Mouse (Mus musculus) intestine, embryonic 14.5 days (tissue): ENCODE data around the gene Clstn1. TPM values are rescaled to one million over a fixed set of nuclear protein-coding genes. Genes with fewer than 3 reads are reported as not detected.

ENCODE experiments used
- ATAC-seq: fragments of 200-750 bp; cut with Nextera tagmentation; replicated peaks from 2 replicates; pipeline ENCODE4 v1.8.0; 2017; ENCODE audit warnings: low read depth, moderate number of reproducible peaks, moderate TSS enrichment, moderate library complexity; ENCODE audit not compliant: low FRiP score, low TSS enrichment
- DNase-seq: peaks from one replicate; pipeline ENCODE4 v3.0.0-alpha.2; 2018; ENCODE audit warnings: low spot score
- H3K27ac ChIP-seq: fragments of 300-500 bp; sonication (generic); 2 replicates; pipeline ENCODE4 v1.5.1; 2014; ENCODE audit warnings: low read depth, mild to moderate bottlenecking, control low read depth
- H3K27me3 ChIP-seq: fragments of 300-500 bp; sonication (generic); replicated peaks from 2 replicates; pipeline ENCODE4 v1.6.1; 2014; ENCODE audit warnings: low read length, control low read depth; ENCODE audit not compliant: control insufficient read depth, insufficient read depth
- H3K36me3 ChIP-seq: fragments of 300-500 bp; sonication (generic); 2 replicates; pipeline ENCODE4 v1.6.1; 2014; ENCODE audit warnings: low read length, control low read depth; ENCODE audit not compliant: control insufficient read depth, insufficient read depth
- H3K4me1 ChIP-seq: fragments of 300-500 bp; sonication (generic); replicated peaks from 2 replicates; pipeline ENCODE4 v1.6.1; 2014; ENCODE audit warnings: low read length, control low read depth, mixed read lengths; ENCODE audit not compliant: control insufficient read depth, insufficient read depth
- H3K4me2 ChIP-seq: fragments of 300-500 bp; sonication (generic); 2 replicates; pipeline ENCODE4 v1.6.1; 2014; ENCODE audit warnings: low read length
- H3K4me3 ChIP-seq: fragments of 300-500 bp; sonication (generic); 2 replicates; pipeline ENCODE4 v1.5.1; 2014; ENCODE audit warnings: low read depth, low read length, control low read depth, mixed read lengths
- H3K9ac ChIP-seq: fragments of 300-500 bp; sonication (generic); 2 replicates; pipeline ENCODE4 v1.6.1; 2014; ENCODE audit warnings: mild to moderate bottlenecking, low read length
- H3K9me3 ChIP-seq: fragments of 300-500 bp; sonication (generic); 2 replicates; pipeline ENCODE4 v1.6.1; 2016; ENCODE audit warnings: low read length, control low read depth; ENCODE audit not compliant: control insufficient read depth
- WGBS: fragments of 180-500 bp; shearing (Covaris S2); extraction: QIAGEN DNeasy Blood & Tissue Kit; methylation state at CpG from one replicate; pipeline ENCODE4 v1.1.7; 2014; 5-methylcytosine and 5-hydroxymethylcytosine counted together
- polyA plus RNA-seq: library from polyadenylated mRNA; unstranded; fragments of >200 nt; fragmentation: Nextera tagmentation; extraction: Ambion mirVana; gene quantifications from 2 replicates; pipeline ENCODE4 v1.2.1, GENCODE M21; 2014

Gene Clstn1
- polyA plus RNA-seq, 1 experiment from 2014 or later = 30.8 TPM

DNA sequence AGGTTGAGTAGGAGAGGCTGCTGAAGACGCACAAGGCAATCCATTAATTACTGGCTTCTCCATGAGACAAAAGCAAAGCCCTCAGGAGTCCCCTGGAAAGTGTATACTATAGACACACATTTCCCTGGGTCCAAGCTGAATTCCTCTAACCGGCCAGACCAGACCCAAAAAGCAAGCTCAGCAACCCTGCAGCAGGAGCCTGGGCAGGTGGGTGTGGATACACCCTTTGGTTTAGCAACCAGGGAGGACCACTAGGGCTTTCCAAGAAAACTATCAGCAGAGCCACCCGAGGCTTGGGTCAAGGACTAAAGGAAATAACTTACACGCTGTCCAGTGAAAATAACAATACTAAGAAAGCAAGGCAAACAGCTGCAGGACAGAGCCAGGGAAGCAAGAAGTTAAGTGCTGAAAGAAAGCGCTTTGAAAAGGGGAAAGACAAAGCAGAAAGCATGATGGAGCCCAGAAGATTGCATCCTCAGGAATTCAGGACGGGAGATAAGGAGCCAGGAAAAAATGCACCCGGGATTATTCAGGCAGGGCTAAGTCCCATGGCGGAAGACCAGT is 88.6 kb downstream of the Clstn1 start:
- Histone ChIP-seq H3K27ac (no peak overlapping the region), H3K4me3 (peak overlapping the region; percentile 53), H3K4me1 (0 out of 2 replicates have a peak, but pooled peaks cover 4% of the 10 kb centered on the region), H3K9ac (peak overlapping the region; percentile 29; the same call in 1 of the 2 replicates), H3K36me3 (no peaks in the 10 kb centered on the region), H3K4me2 (peak overlapping the region; percentile 90), H3K27me3 (peaks cover 22% of the 10 kb centered on the region), H3K9me3 (no peaks in the 10 kb centered on the region)
- ATAC-seq = no peak
- 8% methylated on average over 8 of the region's 8 CpGs for WGBS
- no peak for DNase-seq

DNA sequence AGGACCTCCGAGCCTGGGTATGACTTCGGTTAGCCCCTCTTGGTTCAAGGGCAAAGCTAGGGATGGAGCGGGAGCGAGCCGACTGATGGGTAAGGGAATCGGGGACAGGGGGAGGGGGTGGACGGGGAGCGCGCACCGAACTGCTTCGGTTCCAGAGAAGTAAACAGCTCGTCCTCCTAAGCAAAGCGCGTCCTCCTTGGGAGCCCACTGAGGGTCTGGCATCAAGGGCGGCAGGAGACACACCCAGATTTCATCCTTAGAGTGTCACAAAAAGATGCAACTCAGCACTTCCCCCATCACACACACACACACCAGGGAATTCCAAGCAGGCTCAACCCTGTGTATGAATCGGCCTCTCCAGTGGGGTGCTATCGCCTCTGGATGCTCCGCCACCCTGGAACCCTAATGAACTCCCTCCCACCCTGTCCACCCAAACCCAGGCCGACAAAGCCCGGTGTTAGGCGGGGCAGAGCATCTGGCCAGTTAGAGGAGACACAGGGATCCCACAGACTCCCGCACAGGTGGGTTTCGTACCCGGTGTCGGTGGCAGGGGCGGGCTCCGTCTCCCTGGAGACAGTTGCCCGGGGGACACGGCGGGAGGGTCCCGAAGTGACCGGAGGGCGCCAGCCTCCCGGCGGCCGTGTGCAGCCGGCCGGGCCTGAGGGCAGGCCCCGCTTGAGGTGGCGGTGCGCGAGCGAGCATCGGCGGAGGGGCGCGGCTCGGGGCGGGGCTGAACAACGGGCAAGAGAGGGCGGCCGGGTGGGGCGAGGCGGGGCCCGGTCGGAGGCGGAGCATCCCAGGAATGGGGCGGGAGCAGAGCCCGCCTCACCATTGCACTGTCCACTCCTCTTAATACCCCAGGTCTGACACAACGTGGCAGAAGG is 89.4 kb downstream of the Clstn1 start:
- no peaks in the 10 kb centered on the region for H3K36me3 ChIP-seq
- H3K4me3 ChIP-seq = peak overlapping the region; percentile 53
- peak overlapping the region; percentile 29 for H3K9ac ChIP-seq
- peak; percentile 85 for DNase-seq
- H3K9me3 ChIP-seq = no peaks in the 10 kb centered on the region
- H3K27me3 ChIP-seq = peaks cover 22% of the 10 kb centered on the region
- peak; percentile 95 for ATAC-seq
- 1% methylated on average over 52 of the region's 60 CpGs for WGBS
- H3K4me2 ChIP-seq = peak overlapping the region; percentile 90
- 0 out of 2 replicates have a peak, but pooled peaks cover 4% of the 10 kb centered on the region for H3K4me1 ChIP-seq
- H3K27ac ChIP-seq = no peak overlapping the region

DNA sequence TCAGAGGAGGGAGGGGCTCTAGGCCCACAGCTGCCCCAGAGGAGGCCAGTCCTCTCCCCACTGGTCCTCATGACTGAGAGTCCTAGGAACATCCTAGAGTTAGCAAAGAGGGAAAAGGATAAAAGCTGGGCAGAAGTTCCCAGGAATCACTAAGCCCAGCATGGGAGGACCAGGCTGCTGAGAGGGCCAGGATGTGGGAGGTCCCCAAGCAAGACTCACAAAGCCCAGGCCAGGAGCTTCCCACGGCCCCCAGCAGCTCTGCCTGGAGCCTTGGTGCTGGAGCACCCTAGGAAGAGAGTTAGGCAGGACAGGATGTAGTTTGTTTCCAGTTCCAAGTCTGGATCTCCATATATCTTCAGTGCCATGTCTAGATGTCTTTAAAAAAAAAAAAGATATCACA is 91.7 kb downstream of the Clstn1 start:
- no peak overlapping the region for H3K27ac ChIP-seq
- ATAC-seq (no peak), DNase-seq (no peak)
- no peaks in the 10 kb centered on the region for H3K36me3 ChIP-seq
- no peaks in the 10 kb centered on the region for H3K9me3 ChIP-seq
- no peak overlapping the region for H3K4me3 ChIP-seq
- H3K9ac ChIP-seq = no peak overlapping the region
- 42% methylated on average over 1 of the region's 1 CpGs for WGBS
- H3K4me2 ChIP-seq = no peak overlapping the region
- peaks cover 22% of the 10 kb centered on the region for H3K27me3 ChIP-seq
- 0 out of 2 replicates have a peak, but pooled peaks cover 4% of the 10 kb centered on the region for H3K4me1 ChIP-seq

DNA sequence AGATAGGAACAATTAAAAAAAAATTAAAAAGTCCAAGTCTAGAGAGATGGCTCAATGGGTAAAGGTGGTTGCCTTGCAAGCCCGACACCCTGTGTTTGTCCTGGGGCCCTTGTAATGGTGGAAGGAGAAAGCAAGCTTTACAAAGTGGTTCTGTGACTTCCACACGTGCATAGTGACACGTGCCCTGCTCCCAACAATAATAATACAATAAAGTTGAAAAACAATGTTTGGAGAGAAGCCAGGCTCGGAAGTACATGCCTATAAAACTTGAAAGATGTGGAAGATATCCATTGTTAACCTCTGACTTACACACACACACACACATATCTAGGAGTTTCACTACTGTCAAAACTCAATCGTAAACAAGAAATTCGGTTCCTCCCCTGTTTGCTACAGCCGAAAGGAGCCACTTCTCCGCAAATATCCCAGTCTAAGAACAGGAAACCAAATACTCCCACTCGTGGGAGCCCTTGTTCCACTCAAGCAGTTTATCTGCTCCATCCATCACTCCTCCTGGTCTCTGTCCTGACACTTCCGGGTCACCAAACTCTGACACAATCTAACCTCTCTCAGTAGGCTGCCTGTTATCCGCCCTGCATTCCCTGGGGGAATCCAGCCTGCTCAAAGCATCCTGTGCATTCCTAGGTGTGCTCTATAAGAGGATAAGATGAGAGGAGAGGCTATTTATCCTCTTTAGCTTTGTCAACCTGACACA is 92.9 kb downstream of the Clstn1 start:
- no peak for DNase-seq
- no peak overlapping the region for H3K4me2 ChIP-seq
- no peak overlapping the region for H3K27ac ChIP-seq
- WGBS = 53% methylated on average over 11 of the region's 11 CpGs
- no peak overlapping the region for H3K9ac ChIP-seq
- no peaks in the 10 kb centered on the region for H3K9me3 ChIP-seq
- no peak overlapping the region for H3K4me3 ChIP-seq
- H3K36me3 ChIP-seq = no peaks in the 10 kb centered on the region
- H3K4me1 ChIP-seq = 0 out of 2 replicates have a peak, but pooled peaks cover 4% of the 10 kb centered on the region
- no peak for ATAC-seq
- H3K27me3 ChIP-seq = peaks cover 16% of the 10 kb centered on the region

DNA sequence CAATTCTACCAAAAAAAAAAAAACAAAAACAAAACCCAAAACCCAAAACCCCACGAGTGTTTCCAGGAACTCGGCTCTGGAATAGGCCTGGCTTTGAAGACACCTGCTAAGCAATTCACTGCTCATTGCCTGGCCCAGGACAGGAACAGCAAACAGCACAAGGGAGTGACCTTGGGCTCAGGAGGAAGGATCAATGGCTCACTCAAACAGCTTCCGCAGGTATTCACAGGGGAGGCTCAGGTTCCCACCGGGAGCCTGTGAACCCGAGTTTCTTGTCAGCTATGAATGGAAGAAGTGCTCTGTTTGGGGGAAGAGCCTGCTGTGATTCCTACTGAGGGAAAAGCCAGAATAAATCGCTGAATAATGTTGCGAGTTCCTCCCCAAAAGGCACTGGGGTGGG is 97.6 kb downstream of the Clstn1 start:
- no peak overlapping the region for H3K4me3 ChIP-seq
- no peak overlapping the region for H3K4me2 ChIP-seq
- DNase-seq (peak; percentile 54), ATAC-seq (0 out of 2 replicates have a peak, but pooled peaks have one; percentile 43)
- no peaks in the 10 kb centered on the region for H3K27me3 ChIP-seq
- no peak overlapping the region for H3K27ac ChIP-seq
- H3K4me1 ChIP-seq = no peaks in the 10 kb centered on the region
- no peak overlapping the region for H3K9ac ChIP-seq
- no peaks in the 10 kb centered on the region for H3K9me3 ChIP-seq
- no peaks in the 10 kb centered on the region for H3K36me3 ChIP-seq
- 17% methylated on average over 7 of the region's 7 CpGs for WGBS

DNA sequence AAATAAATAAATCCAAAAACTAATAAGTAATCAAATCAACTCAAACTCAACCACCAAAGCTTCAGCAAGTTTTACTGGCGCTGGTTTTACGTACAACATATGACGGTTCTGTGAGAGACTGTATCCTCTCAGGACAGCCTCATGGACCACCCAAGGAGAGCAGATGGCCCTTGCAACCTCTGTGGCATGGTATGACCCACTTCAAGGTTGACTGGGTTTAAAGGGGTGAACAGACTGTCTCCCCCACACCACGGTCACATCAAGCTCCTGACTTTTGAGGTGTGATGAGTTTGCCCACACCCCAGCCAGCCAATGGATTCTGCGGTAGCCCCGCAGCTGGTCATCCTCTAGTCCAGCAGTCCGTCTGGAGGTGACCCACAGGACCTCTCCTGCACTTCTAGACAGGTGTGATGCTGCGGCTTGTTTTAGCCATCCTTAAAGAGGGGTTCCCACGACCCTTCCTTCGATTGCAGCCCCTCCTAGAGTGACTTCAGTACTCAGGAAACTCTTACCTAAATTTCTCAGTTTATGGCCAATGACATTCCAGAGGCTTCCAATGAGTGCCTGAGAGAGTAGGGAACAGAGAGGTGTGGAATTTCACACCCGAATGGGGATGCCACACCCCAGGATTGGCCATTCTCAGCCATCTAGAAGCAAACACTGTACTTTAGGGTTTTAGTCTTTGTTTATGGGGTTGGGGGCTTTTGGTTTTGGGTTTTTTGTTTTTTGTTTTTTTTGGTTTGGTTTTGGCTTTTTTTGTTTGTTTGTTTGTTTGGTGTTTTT is 98.8 kb downstream of the Clstn1 start:
- H3K4me3 ChIP-seq = no peak overlapping the region
- no peaks in the 10 kb centered on the region for H3K27me3 ChIP-seq
- no peaks in the 10 kb centered on the region for H3K4me1 ChIP-seq
- H3K4me2 ChIP-seq = no peak overlapping the region
- ATAC-seq (no peak), DNase-seq (no peak)
- 62% methylated on average over 11 of the region's 11 CpGs for WGBS
- H3K36me3 ChIP-seq = no peaks in the 10 kb centered on the region
- H3K9ac ChIP-seq = no peak overlapping the region
- H3K27ac ChIP-seq = no peak overlapping the region
- H3K9me3 ChIP-seq = no peaks in the 10 kb centered on the region

DNA sequence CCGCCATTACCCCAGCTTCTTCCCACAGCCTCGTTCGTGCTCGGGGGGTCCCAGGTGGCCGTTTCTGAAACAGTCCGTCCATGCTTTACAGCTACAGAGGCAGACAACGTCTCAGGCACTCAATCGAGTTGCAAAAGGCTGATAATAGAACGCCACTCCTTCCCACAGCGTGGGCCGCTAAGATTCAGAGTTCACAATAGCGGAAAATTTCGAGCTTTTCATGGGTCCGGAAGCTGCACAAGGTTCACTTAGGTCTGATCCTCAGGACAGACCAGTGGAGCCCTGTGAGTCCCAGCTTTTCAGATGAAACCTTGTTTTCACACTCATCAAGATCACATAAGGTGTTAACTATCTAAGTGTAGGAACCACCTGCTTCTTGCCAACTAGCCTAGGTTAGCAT is 102.6 kb downstream of the Clstn1 start:
- Histone ChIP-seq H3K27me3 (no peaks in the 10 kb centered on the region), H3K36me3 (no peaks in the 10 kb centered on the region), H3K9me3 (no peaks in the 10 kb centered on the region), H3K9ac (no peak overlapping the region), H3K4me3 (no peak overlapping the region), H3K4me1 (no peaks in the 10 kb centered on the region), H3K4me2 (no peak overlapping the region), H3K27ac (no peak overlapping the region)
- DNase-seq (no peak), ATAC-seq (no peak)
- WGBS = 86% methylated on average over 14 of the region's 14 CpGs
